Mouse (Mus musculus): Measurements from ENCODE around the gene B4galt2. TPM values are rescaled to one million over a fixed set of nuclear protein-coding genes. Genes with fewer than 3 reads are reported as not detected.

B4galt2 gene
- polyA plus RNA-seq, 1 experiment: 4.9 TPM

DNA sequence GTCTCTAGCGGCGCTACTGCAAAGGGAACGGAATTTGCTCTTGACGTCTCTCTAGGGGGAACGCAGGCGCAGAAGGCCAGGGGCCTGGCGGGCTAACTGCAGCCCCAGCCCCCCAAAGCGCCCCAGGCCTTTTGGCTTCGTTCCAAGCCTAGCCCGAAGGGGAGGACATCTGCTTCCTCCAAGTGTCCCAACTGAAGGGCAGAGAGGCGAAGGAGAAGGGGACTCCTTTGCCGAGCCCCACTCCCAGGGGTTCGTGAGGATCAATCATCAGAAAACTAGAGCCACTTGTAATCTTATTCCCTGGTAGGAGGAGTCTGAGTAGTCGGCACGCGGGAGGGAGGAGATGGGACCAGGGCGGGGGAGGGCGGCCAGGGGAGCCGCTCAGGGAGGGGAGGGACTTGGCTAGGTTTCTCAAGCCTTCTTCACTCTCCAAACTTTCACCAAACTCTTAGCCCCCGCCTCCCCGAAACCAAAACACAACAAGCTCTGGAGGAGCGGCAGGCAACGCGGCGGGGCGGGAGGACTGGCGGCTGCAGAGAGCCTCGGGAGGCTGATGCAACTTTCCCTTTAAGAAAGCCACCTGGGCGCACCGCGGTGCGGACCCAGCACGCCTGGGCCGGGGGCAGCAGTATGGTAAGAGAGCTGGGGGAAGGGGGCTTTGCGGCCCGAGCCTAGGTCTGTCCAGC is 48.3 kb downstream of the B4galt2 start:
- H3K27ac ChIP-seq (ENCODE audit: insufficient read depth, low read depth, low read length): peak overlapping the region; percentile 3
- TF ChIP-seq POLR2A (IDR thresholded peaks at IDR 0.05; ENCODE audit: low read depth, low read length): no peak
- no peak for TF ChIP-seq CTCF (conservative IDR thresholded peaks at IDR 0.05; ENCODE audit: insufficient read depth, insufficient read length, low read depth, low read length)
- H3K27me3 ChIP-seq (replicated peaks; ENCODE audit: control insufficient read depth, insufficient read depth, low read length): no peaks in the 10 kb centered on the region
- WGBS: 8% methylated on average over 35 of the region's 36 CpGs
- H3K4me3 ChIP-seq (ENCODE audit: insufficient read depth, low read depth, low read length): peak overlapping the region; percentile 93
- peak; percentile 91 for DNase-seq
- H3K4me1 ChIP-seq (ENCODE audit: control insufficient read depth, insufficient read depth, low read length): peaks cover 8% of the 10 kb centered on the region; the same call in 1 of the 2 replicates
- H3K36me3 ChIP-seq (ENCODE audit: control insufficient read depth, insufficient read depth, low read length): no peaks in the 10 kb centered on the region

- Histone ChIP-seq H3K4me1 (ENCODE audit: control insufficient read depth, insufficient read depth, low read length) (peaks cover 5% of the 10 kb centered on the region; the same call in 1 of the 2 replicates), H3K36me3 (ENCODE audit: control insufficient read depth, insufficient read depth, low read length) (no peaks in the 10 kb centered on the region), H3K4me3 (ENCODE audit: insufficient read depth, low read depth, low read length) (peak within 1 kb of the TSS; percentile 93), H3K27me3 (replicated peaks; ENCODE audit: control insufficient read depth, insufficient read depth, low read length) (no peaks in the 10 kb centered on the region), H3K27ac (ENCODE audit: insufficient read depth, low read depth, low read length) (peak within 1 kb of the TSS; percentile 3)
- TF ChIP-seq CTCF (conservative IDR thresholded peaks at IDR 0.05; ENCODE audit: insufficient read depth, insufficient read length, low read depth, low read length): no peak
- no peak for TF ChIP-seq POLR2A (IDR thresholded peaks at IDR 0.05; ENCODE audit: low read depth, low read length)
- DNase-seq: no peak
- 52% methylated on average over 3 of the region's 3 CpGs for WGBS
These were observed 48.8 kb downstream of the B4galt2 start, which contains the start of gene Slc6a9 for GRCm38 (mm10) chr4:117834457-117834844. TSS of gene Slc6a9 (plus strand) at chr4:117834506.

DNA sequence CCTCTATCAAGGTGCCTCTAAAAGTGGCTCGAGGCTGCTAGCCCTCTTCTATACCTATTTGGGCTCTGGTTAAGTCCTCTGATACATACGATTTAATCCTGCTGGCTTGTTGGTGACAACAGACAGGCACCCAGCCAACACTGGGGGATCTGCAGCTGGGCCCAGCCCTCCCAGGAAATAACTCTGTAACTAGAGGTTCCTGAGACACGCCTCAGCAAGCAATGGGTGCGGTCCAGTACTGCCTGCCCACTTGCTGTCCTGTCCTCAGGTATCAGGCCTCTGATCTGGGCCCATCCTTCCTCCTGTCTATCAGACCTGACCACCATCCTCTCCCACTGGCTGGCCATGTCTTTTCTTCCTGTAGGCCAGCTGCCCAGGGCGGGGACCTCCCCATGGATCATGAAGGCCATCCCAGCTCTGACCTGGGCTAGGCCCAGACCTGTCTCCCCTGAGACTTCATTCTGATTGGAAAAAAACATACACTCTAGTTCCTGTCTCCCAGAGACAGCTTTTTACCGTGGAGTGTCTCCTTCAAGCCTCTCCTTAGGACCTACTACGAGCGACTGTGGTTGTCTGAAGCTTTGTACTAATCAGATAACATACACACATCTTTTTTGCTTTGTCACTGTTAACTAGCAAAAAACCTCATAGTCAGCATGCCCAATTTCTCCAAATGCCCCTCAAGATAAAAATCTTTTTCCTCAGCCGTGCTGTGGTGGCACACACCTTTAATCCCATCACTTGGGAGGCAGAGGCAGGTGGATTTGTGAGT is 51.2 kb downstream of the B4galt2 start:
- no peak overlapping the region for H3K4me3 ChIP-seq (ENCODE audit: insufficient read depth, low read depth, low read length)
- H3K36me3 ChIP-seq (ENCODE audit: control insufficient read depth, insufficient read depth, low read length): no peaks in the 10 kb centered on the region
- DNase-seq: peak; percentile 84
- 62% methylated on average over 9 of the region's 9 CpGs for WGBS
- no peaks in the 10 kb centered on the region for H3K27me3 ChIP-seq (replicated peaks; ENCODE audit: control insufficient read depth, insufficient read depth, low read length)
- no peak for TF ChIP-seq POLR2A (IDR thresholded peaks at IDR 0.05; ENCODE audit: low read depth, low read length)
- TF ChIP-seq CTCF (conservative IDR thresholded peaks at IDR 0.05; ENCODE audit: insufficient read depth, insufficient read length, low read depth, low read length): no peak
- H3K4me1 ChIP-seq (ENCODE audit: control insufficient read depth, insufficient read depth, low read length): peaks cover 5% of the 10 kb centered on the region; the same call in 1 of the 2 replicates
- H3K27ac ChIP-seq (ENCODE audit: insufficient read depth, low read depth, low read length): no peak overlapping the region

DNA sequence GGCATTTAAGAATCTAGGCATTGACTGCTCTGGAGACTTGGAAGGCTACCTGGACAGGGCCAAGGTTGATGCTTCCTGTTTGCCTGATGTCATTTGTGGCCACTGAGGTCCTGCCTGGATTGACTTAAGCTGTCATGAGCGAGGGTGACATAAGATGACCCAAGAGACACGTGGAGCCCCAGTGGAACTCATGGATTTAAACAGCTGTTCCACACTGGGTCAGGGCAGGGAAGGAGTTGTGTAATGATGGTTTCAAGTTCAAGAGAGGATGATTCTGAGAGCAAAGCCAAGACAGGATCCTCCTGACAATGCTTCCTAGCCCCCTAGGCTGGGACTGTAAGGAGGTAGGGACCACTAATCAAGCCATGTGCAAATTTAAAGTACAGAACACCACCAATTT is 51.8 kb downstream of the B4galt2 start:
- no peak overlapping the region for H3K4me3 ChIP-seq (ENCODE audit: insufficient read depth, low read depth, low read length)
- TF ChIP-seq POLR2A (IDR thresholded peaks at IDR 0.05; ENCODE audit: low read depth, low read length): no peak
- TF ChIP-seq CTCF (conservative IDR thresholded peaks at IDR 0.05; ENCODE audit: insufficient read depth, insufficient read length, low read depth, low read length): no peak
- no peaks in the 10 kb centered on the region for H3K27me3 ChIP-seq (replicated peaks; ENCODE audit: control insufficient read depth, insufficient read depth, low read length)
- no peak for DNase-seq
- WGBS: 73% methylated on average over 2 of the region's 2 CpGs
- 0 out of 2 replicates have a peak, but pooled peaks cover 2% of the 10 kb centered on the region for H3K4me1 ChIP-seq (ENCODE audit: control insufficient read depth, insufficient read depth, low read length)
- H3K36me3 ChIP-seq (ENCODE audit: control insufficient read depth, insufficient read depth, low read length): no peaks in the 10 kb centered on the region
- H3K27ac ChIP-seq (ENCODE audit: insufficient read depth, low read depth, low read length): no peak overlapping the region

GRCm38 (mm10) chr4:117830801-117831200 is 52.5 kb downstream of the B4galt2 start:
- WGBS: 96% methylated on average over 9 of the region's 9 CpGs
- DNase-seq: no peak
- no peaks in the 10 kb centered on the region for H3K27me3 ChIP-seq (replicated peaks; ENCODE audit: control insufficient read depth, insufficient read depth, low read length)
- no peak overlapping the region for H3K4me3 ChIP-seq (ENCODE audit: insufficient read depth, low read depth, low read length)
- TF ChIP-seq CTCF (conservative IDR thresholded peaks at IDR 0.05; ENCODE audit: insufficient read depth, insufficient read length, low read depth, low read length) (no peak), POLR2A (IDR thresholded peaks at IDR 0.05; ENCODE audit: low read depth, low read length) (no peak)
- H3K27ac ChIP-seq (ENCODE audit: insufficient read depth, low read depth, low read length): no peak overlapping the region
- H3K36me3 ChIP-seq (ENCODE audit: control insufficient read depth, insufficient read depth, low read length): no peaks in the 10 kb centered on the region
- 0 out of 2 replicates have a peak, but pooled peaks cover 2% of the 10 kb centered on the region for H3K4me1 ChIP-seq (ENCODE audit: control insufficient read depth, insufficient read depth, low read length)

- H3K27ac ChIP-seq (ENCODE audit: insufficient read depth, low read depth, low read length): no peak overlapping the region
- WGBS: 9% methylated on average over 5 of the region's 5 CpGs
- no peaks in the 10 kb centered on the region for H3K36me3 ChIP-seq (ENCODE audit: control insufficient read depth, insufficient read depth, low read length)
These were observed 53.1 kb downstream of the B4galt2 start for GRCm38 (mm10) chr4:117830124-117830551.

More at GRCm38 (mm10) chr4:117830124-117830551, 53.1 kb downstream of the B4galt2 start:
- no peak for TF ChIP-seq CTCF (conservative IDR thresholded peaks at IDR 0.05; ENCODE audit: insufficient read depth, insufficient read length, low read depth, low read length)
- TF ChIP-seq POLR2A (IDR thresholded peaks at IDR 0.05; ENCODE audit: low read depth, low read length): no peak
- H3K4me1 ChIP-seq (ENCODE audit: control insufficient read depth, insufficient read depth, low read length): 0 out of 2 replicates have a peak, but pooled peaks cover 2% of the 10 kb centered on the region
- no peaks in the 10 kb centered on the region for H3K27me3 ChIP-seq (replicated peaks; ENCODE audit: control insufficient read depth, insufficient read depth, low read length)
- H3K4me3 ChIP-seq (ENCODE audit: insufficient read depth, low read depth, low read length): no peak overlapping the region
- peak; percentile 65 for DNase-seq
